Mouse (Mus musculus): ENCODE results near the gene Abcf1. TPM values are rescaled to one million over a fixed set of nuclear protein-coding genes. Genes with fewer than 3 reads are reported as not detected.
A peak's percentile ranks its signal among the peaks of the same experiment; 100 is the strongest.
"Not testable (repeated sequence)": the region's sequence is repeated elsewhere in the genome, so short reads cannot be mapped to it uniquely, and the experiment has no call there.

Gene Abcf1
- polyA plus RNA-seq (2015; fragmentation: Nextera tagmentation; extraction: Ambion mirVana): 76.1 and 81.0 TPM in 2 replicates

GRCm38 (mm10) chr17:35969418-35970389 lies at the start of gene Abcf1:
TSS of gene Abcf1 (minus strand) at chr17:35969761.
- Histone ChIP-seq H3K36me3 (peaks cover 16% of the 10 kb centered on the region), H3K4me1 (replicated peaks) (peaks cover 28% of the 10 kb centered on the region)
- under 1% methylated on average over 68 of the region's 68 CpGs for WGBS

GRCm38 (mm10) chr17:36018979-36019378 lies 49.4 kb upstream of the Abcf1 start:
- H3K4me3 ChIP-seq: no peak overlapping the region
- no peaks in the 10 kb centered on the region for H3K27me3 ChIP-seq
- H3K9me3 ChIP-seq: no peaks in the 10 kb centered on the region
- no peak overlapping the region for H3K4me2 ChIP-seq
- no peak overlapping the region for H3K27ac ChIP-seq (replicated peaks)
- H3K9ac ChIP-seq: no peak overlapping the region
- H3K4me1 ChIP-seq (replicated peaks): no peaks in the 10 kb centered on the region
- H3K36me3 ChIP-seq: peaks cover 10% of the 10 kb centered on the region
- 69% methylated on average over 2 of the region's 2 CpGs for WGBS
- no peak for ATAC-seq (ENCODE audit: low FRiP score, low read depth)

More at GRCm38 (mm10) chr17:35969418-35970389, at the start of gene Abcf1:
- peak within 1 kb of the TSS; percentile 86 for H3K4me2 ChIP-seq
- peak; percentile 98 for ATAC-seq (ENCODE audit: low FRiP score, low read depth)
- no peaks in the 10 kb centered on the region for H3K27me3 ChIP-seq
- H3K9me3 ChIP-seq: no peaks in the 10 kb centered on the region
- peak within 1 kb of the TSS; percentile 86 for H3K9ac ChIP-seq
- H3K27ac ChIP-seq (replicated peaks): peak within 1 kb of the TSS; percentile 81
- peak within 1 kb of the TSS; percentile 91 for H3K4me3 ChIP-seq

- Histone ChIP-seq H3K9ac (no peak overlapping the region), H3K9me3 (no peaks in the 10 kb centered on the region), H3K36me3 (peaks cover 10% of the 10 kb centered on the region), H3K27me3 (no peaks in the 10 kb centered on the region), H3K4me2 (no peak overlapping the region), H3K4me3 (no peak overlapping the region), H3K4me1 (replicated peaks) (no peaks in the 10 kb centered on the region), H3K27ac (replicated peaks) (no peak overlapping the region)
- ATAC-seq (ENCODE audit: low FRiP score, low read depth): no peak
- 92% methylated on average over 5 of the region's 5 CpGs for whole genome bisulfite sequencing
These were observed 47.5 kb upstream of the Abcf1 start for GRCm38 (mm10) chr17:36017046-36017445.

- H3K9ac ChIP-seq: no peak overlapping the region
- no peak overlapping the region for H3K4me2 ChIP-seq
- no peaks in the 10 kb centered on the region for H3K9me3 ChIP-seq
- H3K36me3 ChIP-seq: peaks cover 10% of the 10 kb centered on the region
- H3K4me1 ChIP-seq (replicated peaks): no peaks in the 10 kb centered on the region
- no peaks in the 10 kb centered on the region for H3K27me3 ChIP-seq
- 96% methylated on average over 5 of the region's 5 CpGs for WGBS
- ATAC-seq (ENCODE audit: low FRiP score, low read depth): no peak
- no peak overlapping the region for H3K27ac ChIP-seq (replicated peaks)
- H3K4me3 ChIP-seq: no peak overlapping the region
These were observed 45.4 kb upstream of the Abcf1 start for GRCm38 (mm10) chr17:36014977-36015376.

GRCm38 (mm10) chr17:36004409-36004808 lies 34.8 kb upstream of the Abcf1 start:
- H3K9ac ChIP-seq; H3K4me3 ChIP-seq; H3K4me2 ChIP-seq; H3K27me3 ChIP-seq; H3K36me3 ChIP-seq; H3K4me1 ChIP-seq (replicated peaks); ATAC-seq (ENCODE audit: low FRiP score, low read depth); H3K27ac ChIP-seq (replicated peaks); H3K9me3 ChIP-seq: not testable (repeated sequence)
- WGBS: 95% methylated on average over 7 of the region's 7 CpGs

- no peak for ATAC-seq (ENCODE audit: low FRiP score, low read depth)
- Histone ChIP-seq H3K4me2 (no peak overlapping the region), H3K27me3 (no peaks in the 10 kb centered on the region), H3K27ac (replicated peaks) (no peak overlapping the region), H3K36me3 (no peaks in the 10 kb centered on the region), H3K4me3 (no peak overlapping the region), H3K9ac (no peak overlapping the region), H3K4me1 (replicated peaks) (no peaks in the 10 kb centered on the region), H3K9me3 (no peaks in the 10 kb centered on the region)
- 95% methylated on average over 7 of the region's 7 CpGs for WGBS
These were observed 33.8 kb upstream of the Abcf1 start for GRCm38 (mm10) chr17:36003331-36003730.

GRCm38 (mm10) chr17:36001966-36002365 lies 32.4 kb upstream of the Abcf1 start:
- no peak for ATAC-seq (ENCODE audit: low FRiP score, low read depth)
- Histone ChIP-seq H3K36me3 (no peaks in the 10 kb centered on the region), H3K4me2 (no peak overlapping the region), H3K27ac (replicated peaks) (no peak overlapping the region), H3K9ac (no peak overlapping the region), H3K9me3 (no peaks in the 10 kb centered on the region), H3K4me1 (replicated peaks) (peaks cover 9% of the 10 kb centered on the region), H3K27me3 (no peaks in the 10 kb centered on the region), H3K4me3 (no peak overlapping the region)
- WGBS: 98% methylated on average over 6 of the region's 6 CpGs

- Histone ChIP-seq H3K4me3 (no peak overlapping the region), H3K4me1 (replicated peaks) (peaks cover 15% of the 10 kb centered on the region), H3K27ac (replicated peaks) (no peak overlapping the region), H3K9ac (no peak overlapping the region), H3K27me3 (no peaks in the 10 kb centered on the region), H3K9me3 (no peaks in the 10 kb centered on the region), H3K36me3 (no peaks in the 10 kb centered on the region), H3K4me2 (no peak overlapping the region)
- no peak for ATAC-seq (ENCODE audit: low FRiP score, low read depth)
- 93% methylated on average over 12 of the region's 12 CpGs for WGBS
These were observed 31.7 kb upstream of the Abcf1 start for GRCm38 (mm10) chr17:36001121-36001897.

- ATAC-seq (ENCODE audit: low FRiP score, low read depth): no peak
- Histone ChIP-seq H3K9ac (no peak overlapping the region), H3K36me3 (no peaks in the 10 kb centered on the region), H3K4me3 (no peak overlapping the region), H3K4me1 (replicated peaks) (peaks cover 25% of the 10 kb centered on the region), H3K4me2 (no peak overlapping the region), H3K9me3 (no peaks in the 10 kb centered on the region), H3K27ac (replicated peaks) (no peak overlapping the region), H3K27me3 (no peaks in the 10 kb centered on the region)
- WGBS: 87% methylated on average over 4 of the region's 4 CpGs
These were observed 30.8 kb upstream of the Abcf1 start for GRCm38 (mm10) chr17:36000349-36000748.

GRCm38 (mm10) chr17:35999356-35999755 lies 29.8 kb upstream of the Abcf1 start:
- Histone ChIP-seq H3K4me1 (replicated peaks) (peaks cover 30% of the 10 kb centered on the region), H3K4me3 (no peak overlapping the region), H3K9me3 (no peaks in the 10 kb centered on the region), H3K4me2 (no peak overlapping the region), H3K36me3 (no peaks in the 10 kb centered on the region), H3K27me3 (no peaks in the 10 kb centered on the region), H3K9ac (no peak overlapping the region), H3K27ac (replicated peaks) (no peak overlapping the region)
- 88% methylated on average over 7 of the region's 7 CpGs for WGBS
- ATAC-seq (ENCODE audit: low FRiP score, low read depth): no peak

GRCm38 (mm10) chr17:35998545-35999305 lies 29.2 kb upstream of the Abcf1 start:
- H3K9me3 ChIP-seq: no peaks in the 10 kb centered on the region
- H3K9ac ChIP-seq: no peak overlapping the region
- no peak overlapping the region for H3K4me3 ChIP-seq
- no peaks in the 10 kb centered on the region for H3K36me3 ChIP-seq
- ATAC-seq (ENCODE audit: low FRiP score, low read depth): no peak
- 90% methylated on average over 6 of the region's 6 CpGs for WGBS
- H3K27ac ChIP-seq (replicated peaks): no peak overlapping the region
- peaks cover 30% of the 10 kb centered on the region for H3K4me1 ChIP-seq (replicated peaks)
- no peaks in the 10 kb centered on the region for H3K27me3 ChIP-seq
- no peak overlapping the region for H3K4me2 ChIP-seq
